23 mouse cellular contexts compared by ENCODE assay signal in genomic region chr4:46549979-46550378, GRCm38 (mm10).
"Had no signal": no experiment of that assay in that cellular context is flagged by ENCODE, and none has a peak within 500 bp of the region (broad histone marks: within the 10 kb centered on the region; RNA-seq: fewer than 3 reads in every experiment).

No protein-coding gene starts in this region.

- H3K4me2 ChIP-seq: heart, embryonic 12.5 days; hindbrain, embryonic 12.5 days; hindbrain, embryonic 14.5 days; intestine, embryonic 15.5 days; limb, embryonic 12.5 days had no signal

- DNase-seq: gastrocnemius, adult 2 months; gastrocnemius, postnatal 10 days; gastrocnemius, postnatal 25 days; heart, adult 18-20 months; heart, postnatal 10 days; heart, postnatal 4 days; kidney, adult 18-20 months; kidney, adult 8-10 months; kidney, postnatal 10 days; kidney, postnatal 25 days; kidney, postnatal 4 days; liver had no signal

- H3K9me3 ChIP-seq: heart, embryonic 10.5 days; heart, embryonic 12.5 days; hindbrain, embryonic 10.5 days; hindbrain, embryonic 12.5 days; intestine, embryonic 15.5 days; limb, embryonic 10.5 days had no signal

- H3K27ac ChIP-seq: gastrocnemius, adult 2 months; heart, embryonic 10.5 days; hindbrain, embryonic 10.5 days; hindbrain, embryonic 12.5 days; hindbrain, embryonic 14.5 days; intestine, embryonic 15.5 days; layer of hippocampus, adult 2 months; left cerebral cortex, adult 2 months; limb, embryonic 10.5 days; limb, embryonic 12.5 days had no signal

- H3K36me3 ChIP-seq: heart, embryonic 10.5 days; heart, embryonic 12.5 days; hindbrain, embryonic 10.5 days; hindbrain, embryonic 12.5 days; intestine, embryonic 15.5 days; limb, embryonic 10.5 days; limb, embryonic 12.5 days had no signal

- H3K4me3 ChIP-seq: gastrocnemius, adult 2 months; heart, embryonic 10.5 days; heart, embryonic 12.5 days; hindbrain, embryonic 10.5 days; hindbrain, embryonic 12.5 days; intestine, embryonic 15.5 days; layer of hippocampus, adult 2 months; left cerebral cortex, adult 2 months; limb, embryonic 10.5 days; limb, embryonic 12.5 days had no signal

- ATAC-seq: hindbrain, embryonic 16.5 days; intestine, embryonic 15.5 days had no signal

- H3K9ac ChIP-seq: heart, embryonic 12.5 days; hindbrain, embryonic 12.5 days; hindbrain, embryonic 14.5 days; intestine, embryonic 15.5 days; limb, embryonic 12.5 days had no signal

- H3K27me3 ChIP-seq: intestine, embryonic 15.5 days; limb, embryonic 12.5 days had no signal

- H3K4me1 ChIP-seq: heart, embryonic 10.5 days had no signal
